Mouse (Mus musculus) kidney, postnatal 14 days (tissue): Measurements from ENCODE around the gene Cers1.

Source experiments
- DNase-seq: peaks from one replicate; pipeline ENCODE4 v3.0.0; 2022; ENCODE audit warnings: mixed read lengths

The Cers1 gene

GRCm38 (mm10) chr8:70315624-70316510, at the start of gene Cers1:
Gene Cers1, plus strand, starts transcription at chr8:70315775.
- peak; percentile 75 for DNase-seq

- no peak for DNase-seq
Observed at GRCm38 (mm10) chr8:70267674-70268073, 47.9 kb upstream of the Cers1 start.

- DNase-seq = no peak
Observed at GRCm38 (mm10) chr8:70268311-70268710, 47.3 kb upstream of the Cers1 start.

GRCm38 (mm10) chr8:70268799-70269565, 46.6 kb upstream of the Cers1 start:
- no peak for DNase-seq

GRCm38 (mm10) chr8:70272949-70273348, 42.6 kb upstream of the Cers1 start:
- peak; percentile 45 for DNase-seq

GRCm38 (mm10) chr8:70274350-70274749, 41.2 kb upstream of the Cers1 start:
- DNase-seq = no peak

- peak; percentile 58 for DNase-seq
Observed at GRCm38 (mm10) chr8:70276476-70276875, 39.1 kb upstream of the Cers1 start.

- no peak for DNase-seq
Observed at GRCm38 (mm10) chr8:70278175-70278574, 37.4 kb upstream of the Cers1 start.

GRCm38 (mm10) chr8:70279266-70279665, 36.3 kb upstream of the Cers1 start:
- DNase-seq = no peak

GRCm38 (mm10) chr8:70281001-70281400, 34.6 kb upstream of the Cers1 start:
- DNase-seq = no peak

GRCm38 (mm10) chr8:70282603-70283135, 32.9 kb upstream of the Cers1 start, which contains the start of gene Homer3:
Gene Homer3, plus strand, starts transcription at chr8:70282827.
- peak; percentile 94 for DNase-seq

- DNase-seq = no peak
Observed at GRCm38 (mm10) chr8:70283136-70284077, 32.2 kb upstream of the Cers1 start.

GRCm38 (mm10) chr8:70284421-70284820, 31.2 kb upstream of the Cers1 start:
- no peak for DNase-seq

- no peak for DNase-seq
Observed at GRCm38 (mm10) chr8:70285304-70285703, 30.3 kb upstream of the Cers1 start.

- no peak for DNase-seq
Observed at GRCm38 (mm10) chr8:70286737-70287136, 28.8 kb upstream of the Cers1 start.

- DNase-seq = no peak
Observed at GRCm38 (mm10) chr8:70293988-70294405, 21.6 kb upstream of the Cers1 start.

- DNase-seq = no peak
Observed at GRCm38 (mm10) chr8:70300881-70301280, 14.7 kb upstream of the Cers1 start.

- peak; percentile 96 for DNase-seq
Observed at GRCm38 (mm10) chr8:70302358-70302890, 13.2 kb upstream of the Cers1 start, which contains the start of the genes Ddx49 and Cope. Gene Ddx49, minus strand, starts transcription at chr8:70302489. Gene Cope, plus strand, starts transcription at chr8:70302518.

GRCm38 (mm10) chr8:70302901-70303300, 12.7 kb upstream of the Cers1 start:
- no peak for DNase-seq

- DNase-seq = no peak
Observed at GRCm38 (mm10) chr8:70309311-70309710, 6.3 kb upstream of the Cers1 start.

GRCm38 (mm10) chr8:70313399-70313798, 2.2 kb upstream of the Cers1 start:
- DNase-seq = no peak
